Mouse (Mus musculus): ENCODE data around the gene Dgkb.

DNA sequence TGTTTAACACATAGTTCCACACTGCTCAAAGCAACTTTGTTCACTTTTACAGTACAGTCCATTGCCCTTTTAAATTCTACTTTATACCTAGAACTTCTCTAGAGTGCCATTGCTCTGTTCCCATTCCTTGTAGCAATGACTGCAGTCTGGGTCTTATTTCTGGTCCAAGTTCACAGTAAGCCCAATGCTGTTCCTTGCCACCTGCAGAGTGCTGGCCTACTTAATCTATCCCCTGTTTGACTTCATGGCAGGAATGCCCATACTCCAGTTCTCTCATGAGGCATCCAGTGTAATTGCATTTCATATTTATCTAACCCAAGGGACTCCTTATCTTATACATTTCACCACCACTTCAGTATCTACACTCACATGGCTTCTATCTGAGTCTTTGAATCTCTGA is 772.4 kb downstream of the Dgkb start:
- TF ChIP-seq CTCF (IDR thresholded peaks at IDR 0.05; ENCODE audit: extremely low read depth, insufficient read depth, insufficient read length, insufficient replicate concordance) (no peak), POLR2A (IDR thresholded peaks at IDR 0.05; ENCODE audit: low read depth, low read length) (no peak)

Data from spleen, adult 2 months (tissue).